Mouse (Mus musculus) small intestine, adult 2 months (tissue): ENCODE results near the gene Htra2.

Experiments
- CTCF ChIP-seq: fragments of 200-500 bp; IDR thresholded peaks from 2 replicates; pipeline ENCODE4 v1.5.1; 2012; ENCODE audit warnings: low read depth, mild to moderate bottlenecking, control low read depth, inconsistent platforms, low read length, moderate library complexity, mixed read lengths; ENCODE audit not compliant: insufficient replicate concordance, insufficient read length; ENCODE audit errors: extremely low read depth
- POLR2A ChIP-seq: fragments of 200-500 bp; IDR thresholded peaks from 2 replicates; pipeline ENCODE4 v1.6.1; 2012; ENCODE audit warnings: low read depth, mild to moderate bottlenecking, control low read depth, inconsistent platforms, low read length, moderate library complexity

GRCm38 (mm10) chr6:83008659-83009058 lies 46.4 kb downstream of the Htra2 start:
- TF ChIP-seq CTCF (no peak), POLR2A (no peak)
